Mouse (Mus musculus) gastrocnemius, postnatal 14 days (tissue): ENCODE results near the gene Gm10260. TPM values are rescaled to one million over a fixed set of nuclear protein-coding genes. Genes with fewer than 3 reads are reported as not detected.

Experiments used
- DNase-seq: peaks from one replicate; pipeline ENCODE4 v3.0.0; 2021; ENCODE audit warnings: mixed read lengths
- intact Hi-C: fragments of 180-260 bp; cut with DNase I; formaldehyde crosslinking; loops from one replicate; pipeline ENCODE4 v1.15.1; 2025; ENCODE audit warnings: low total_unique reads
- total RNA-seq, 2 experiments: library from RNA; stranded (reverse); gene quantifications; 2 replicates each; pipeline ENCODE4 v1.2.3; 2021

Gm10260 gene
- total RNA-seq, 2 experiments from 2014 or later: 129 to 154 TPM

DNA sequence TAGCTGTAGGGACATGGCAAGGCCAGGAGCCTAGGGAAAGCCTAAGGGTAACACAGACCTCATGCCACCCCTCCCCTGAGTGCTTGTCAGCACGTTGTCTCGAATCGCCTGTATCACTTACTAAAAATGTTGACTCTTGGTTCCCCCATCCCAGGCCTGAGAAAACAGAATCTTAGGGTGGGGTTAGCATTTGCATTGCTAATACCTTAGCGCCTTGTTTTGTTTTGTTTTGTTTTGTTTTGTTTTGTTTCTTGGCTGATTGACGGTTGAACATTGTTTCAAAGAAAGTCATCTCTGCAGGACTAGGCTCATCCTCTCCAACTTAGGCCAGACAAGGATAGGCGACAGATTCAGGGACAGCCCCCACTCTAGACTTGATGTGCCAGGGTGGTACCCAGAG is 35.9 kb downstream of the Gm10260 start:
- intact Hi-C loops: no loop called here
- no peak for DNase-seq

DNA sequence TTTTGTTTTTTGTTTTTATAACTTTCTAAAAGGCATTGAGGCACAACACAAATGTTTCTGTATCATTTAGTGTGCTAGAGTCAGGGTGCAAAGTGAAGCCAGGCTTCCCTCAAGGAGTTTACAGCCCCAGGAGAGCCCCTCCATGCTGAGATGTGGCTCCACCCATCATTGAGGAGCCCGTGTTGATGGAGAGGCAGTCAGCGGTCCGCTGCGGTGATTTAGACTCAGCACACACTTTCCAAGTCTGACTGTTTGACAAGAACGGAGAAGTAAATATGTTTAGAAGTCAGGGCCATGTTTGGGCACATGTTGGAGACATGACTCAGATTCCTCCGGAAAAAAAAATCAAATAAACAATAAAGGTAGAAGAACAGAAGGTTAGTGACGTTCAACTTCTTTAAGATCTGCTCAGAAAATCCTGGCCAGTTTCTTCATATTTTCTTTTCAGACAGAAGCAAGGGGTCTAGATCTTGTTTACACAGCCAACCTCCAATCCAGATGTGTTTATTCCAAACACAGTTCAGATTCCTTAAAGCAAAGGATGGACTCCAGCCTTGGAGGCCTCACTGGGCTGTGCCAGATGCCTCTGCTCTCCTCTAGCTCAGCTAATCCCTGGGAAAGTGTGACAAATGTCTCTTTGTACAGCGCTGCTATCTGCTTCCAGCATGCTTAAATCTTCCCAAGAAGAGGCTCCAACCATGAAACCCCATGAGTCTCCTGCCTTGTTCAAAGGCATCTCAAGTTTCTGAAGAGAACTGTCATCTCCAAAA is 47.7 kb downstream of the Gm10260 start:
- DNase-seq: no peak
- intact Hi-C loops: no loop called here

DNA sequence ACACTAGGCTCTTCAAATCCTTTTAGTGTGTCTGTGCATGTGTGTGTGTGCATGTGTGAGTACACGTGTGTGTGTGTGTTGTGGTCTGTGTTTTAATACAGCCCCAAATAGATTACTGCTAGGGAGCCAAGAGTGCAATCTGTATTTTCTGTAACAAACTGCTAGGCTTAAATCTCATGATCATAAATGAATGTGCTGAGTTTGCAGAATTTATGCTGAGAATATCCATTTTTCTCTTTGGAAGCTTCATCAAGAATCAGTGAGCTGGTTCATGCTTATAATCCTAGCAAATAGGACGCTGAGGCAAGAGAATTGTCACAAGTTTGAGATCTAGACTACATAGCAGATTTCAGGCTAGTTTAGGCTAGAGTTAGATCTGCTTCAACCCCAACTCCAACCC is 48.9 kb downstream of the Gm10260 start:
- intact Hi-C loops: no loop called here

More for the DNA sequence above, 48.9 kb downstream of the Gm10260 start:
- DNase-seq: no peak
